Mouse (Mus musculus) right cerebral cortex, postnatal 36 days (tissue): ENCODE data around the gene Rcsd1.
A peak's percentile ranks its signal among the peaks of the same experiment; 100 is the strongest.

Experiments used
- DNase-seq, 2 experiments: peaks; one replicate each; pipeline ENCODE4 v3.0.0; 2022; ENCODE audit warnings: low spot score in 2 of 2, mixed read lengths in 1 of 2

Rcsd1 gene

GRCm38 (mm10) chr1:165628603-165629002 lies 81.0 kb downstream of the Rcsd1 start:
- no peak for DNase-seq

- no peak for DNase-seq
Observed at GRCm38 (mm10) chr1:165625896-165626295, 83.7 kb downstream of the Rcsd1 start.

DNA sequence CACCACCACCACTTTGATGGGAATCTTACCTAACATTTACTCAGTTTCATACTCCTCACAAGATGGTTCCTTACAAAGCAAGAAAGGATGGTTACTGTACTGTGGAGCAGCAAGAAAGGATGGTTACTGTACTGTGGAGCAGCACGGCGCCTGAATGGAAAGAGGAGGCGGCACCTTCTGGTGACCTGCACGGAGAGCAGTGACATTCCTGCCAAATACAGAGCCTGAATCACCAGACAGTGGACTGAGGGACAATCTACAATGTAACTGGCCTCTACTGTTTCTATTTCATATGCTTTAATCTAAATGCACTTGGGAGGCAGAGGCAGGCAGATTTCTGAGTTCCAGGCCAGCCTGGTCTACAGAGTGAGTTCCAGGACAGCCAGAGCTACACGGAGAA lies 84.5 kb downstream of the Rcsd1 start:
- DNase-seq, result no peak

GRCm38 (mm10) chr1:165618201-165618624 lies 91.3 kb downstream of the Rcsd1 start:
- DNase-seq, result peak; percentile 20 to 30

DNA sequence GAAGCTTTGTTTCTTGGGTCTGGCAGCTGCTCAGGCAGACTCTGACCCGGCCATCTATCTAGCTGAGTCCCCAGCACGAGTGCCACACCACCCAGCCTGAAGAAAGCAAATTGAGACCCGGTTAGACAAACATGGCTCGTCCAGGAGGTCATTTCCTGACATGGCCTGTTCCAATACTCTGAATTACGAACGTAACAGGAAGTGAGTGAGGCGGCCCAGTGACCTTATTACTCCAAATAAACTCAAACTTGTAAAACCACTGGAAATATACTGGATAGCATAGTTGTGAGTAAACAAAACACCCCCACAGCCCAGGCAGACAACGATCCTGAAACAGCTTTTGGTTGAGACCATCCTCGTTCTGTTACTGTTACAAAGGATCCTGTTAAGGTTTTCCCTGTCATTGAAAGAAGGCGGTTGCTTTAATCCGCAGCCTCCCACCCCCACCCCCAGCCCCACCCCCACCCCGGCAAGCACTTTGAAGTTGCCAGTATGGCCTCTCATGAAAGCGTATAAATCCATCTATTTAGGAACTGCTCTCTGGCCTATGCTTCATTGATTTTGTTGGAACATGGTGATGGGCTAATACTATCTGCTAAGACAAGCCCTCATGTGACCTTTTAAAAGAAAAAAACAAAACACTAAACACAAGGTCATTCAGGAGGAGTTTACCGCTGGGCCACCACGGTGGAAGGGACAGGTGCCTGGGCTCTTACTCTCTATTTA lies 92.2 kb downstream of the Rcsd1 start:
- DNase-seq, result no peak

DNA sequence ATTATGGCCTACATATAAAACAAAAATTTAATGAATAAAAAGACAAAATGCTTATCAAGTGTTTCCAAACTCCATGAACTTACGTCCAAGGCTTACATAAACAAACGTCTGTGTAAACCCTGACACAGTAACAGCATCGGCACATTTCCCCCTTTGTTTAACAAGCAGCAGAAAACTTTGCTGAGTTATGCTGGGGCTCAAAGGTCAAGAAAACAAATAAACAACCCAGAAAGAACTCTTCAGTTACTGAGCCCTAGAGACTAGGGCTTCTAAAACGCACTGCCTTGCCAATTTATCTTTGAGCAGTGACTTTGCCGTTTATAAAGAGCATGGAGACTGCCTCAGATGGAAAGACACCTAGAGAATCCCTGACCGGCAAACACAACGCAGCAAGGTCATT lies 92.9 kb downstream of the Rcsd1 start:
- no peak for DNase-seq

DNA sequence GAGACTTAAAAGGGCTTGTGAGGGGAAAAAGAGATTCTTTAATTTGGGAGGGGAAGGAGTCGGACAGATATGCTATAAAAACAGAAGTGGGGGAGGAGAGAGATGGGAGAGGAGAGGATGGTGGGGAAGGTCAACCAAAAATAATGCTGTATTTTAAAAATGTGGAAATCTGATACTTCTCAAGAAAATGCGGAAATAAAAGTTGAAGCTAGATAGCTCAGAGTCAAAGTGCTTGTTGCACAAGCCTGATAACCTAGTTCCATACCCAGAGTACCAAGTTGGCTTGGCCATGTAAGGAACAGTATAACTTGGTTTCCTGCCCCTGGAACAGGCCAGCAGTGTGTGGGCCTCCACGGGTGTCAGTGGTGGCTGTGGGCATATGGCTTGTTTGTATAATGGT lies 94.8 kb downstream of the Rcsd1 start:
- no peak for DNase-seq

DNA sequence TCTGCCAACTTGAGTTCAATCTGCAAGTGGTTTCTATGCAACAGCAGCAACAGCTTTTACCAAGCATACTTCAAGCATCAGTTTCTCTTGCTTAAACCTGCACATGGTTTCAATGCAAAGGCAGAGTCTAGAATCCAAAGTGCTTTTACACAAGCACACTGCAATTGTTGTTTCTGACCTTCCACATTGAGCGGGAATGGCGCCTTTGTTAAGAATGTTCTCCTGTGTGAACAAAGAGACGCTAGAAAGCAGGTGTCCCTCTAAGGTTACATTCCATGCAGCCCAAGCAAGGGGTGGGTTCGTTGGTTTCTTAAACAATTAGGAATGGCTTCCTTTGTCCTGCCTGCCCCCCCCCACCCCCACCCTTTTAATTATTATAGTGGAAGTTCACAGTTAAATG lies 95.6 kb downstream of the Rcsd1 start:
- DNase-seq, result no peak

DNA sequence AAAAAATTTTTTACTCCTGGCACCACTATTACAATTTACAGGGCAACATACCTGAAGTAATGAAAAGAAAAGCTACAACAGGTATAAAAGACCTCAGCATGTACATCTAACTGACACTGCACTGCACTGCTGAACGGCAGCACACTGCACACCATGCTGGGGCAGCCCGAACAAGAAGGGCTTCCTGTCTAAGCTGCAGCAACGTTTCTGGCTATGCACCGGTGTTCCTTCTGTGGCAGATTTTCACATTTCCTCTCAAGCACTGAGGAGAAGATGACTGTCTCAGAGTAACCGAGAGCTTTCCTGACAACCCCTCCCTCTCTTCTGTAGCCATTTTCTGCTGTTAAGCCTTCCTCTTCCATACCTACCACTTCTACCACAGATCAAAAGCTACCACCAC lies 96.8 kb downstream of the Rcsd1 start:
- DNase-seq, result no peak

DNA sequence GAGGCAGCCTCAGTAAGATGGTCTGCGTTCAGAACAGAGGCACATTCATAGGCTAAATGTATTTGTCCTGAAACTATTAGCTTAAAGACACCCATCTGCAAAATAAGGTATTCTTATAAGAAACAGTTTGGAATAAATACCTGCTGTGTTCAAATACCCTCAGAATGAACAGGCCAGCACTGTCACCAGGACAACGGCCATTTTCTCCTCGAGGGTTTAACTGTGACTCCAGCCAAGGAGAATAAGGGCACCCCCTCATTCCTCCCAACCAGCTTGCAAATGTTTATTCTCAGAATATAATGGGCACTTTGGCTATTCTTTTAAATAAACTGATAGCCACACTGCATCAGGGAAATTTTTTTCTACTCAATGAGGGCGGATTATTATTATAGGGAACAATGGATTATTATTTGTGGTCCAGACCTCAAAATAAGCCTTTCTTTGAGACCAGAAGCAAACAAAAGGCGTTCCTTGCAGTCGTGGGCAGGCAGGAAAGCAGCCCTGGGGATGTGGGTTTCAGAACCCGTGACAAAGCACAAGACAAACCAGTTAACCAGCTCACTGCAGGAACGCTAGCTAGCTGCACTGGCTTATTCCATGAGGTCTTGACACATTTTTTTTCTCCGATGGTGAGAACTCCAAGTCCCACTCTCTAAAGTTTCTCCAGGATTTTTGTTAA lies 99.1 kb downstream of the Rcsd1 start:
- no peak for DNase-seq

DNA sequence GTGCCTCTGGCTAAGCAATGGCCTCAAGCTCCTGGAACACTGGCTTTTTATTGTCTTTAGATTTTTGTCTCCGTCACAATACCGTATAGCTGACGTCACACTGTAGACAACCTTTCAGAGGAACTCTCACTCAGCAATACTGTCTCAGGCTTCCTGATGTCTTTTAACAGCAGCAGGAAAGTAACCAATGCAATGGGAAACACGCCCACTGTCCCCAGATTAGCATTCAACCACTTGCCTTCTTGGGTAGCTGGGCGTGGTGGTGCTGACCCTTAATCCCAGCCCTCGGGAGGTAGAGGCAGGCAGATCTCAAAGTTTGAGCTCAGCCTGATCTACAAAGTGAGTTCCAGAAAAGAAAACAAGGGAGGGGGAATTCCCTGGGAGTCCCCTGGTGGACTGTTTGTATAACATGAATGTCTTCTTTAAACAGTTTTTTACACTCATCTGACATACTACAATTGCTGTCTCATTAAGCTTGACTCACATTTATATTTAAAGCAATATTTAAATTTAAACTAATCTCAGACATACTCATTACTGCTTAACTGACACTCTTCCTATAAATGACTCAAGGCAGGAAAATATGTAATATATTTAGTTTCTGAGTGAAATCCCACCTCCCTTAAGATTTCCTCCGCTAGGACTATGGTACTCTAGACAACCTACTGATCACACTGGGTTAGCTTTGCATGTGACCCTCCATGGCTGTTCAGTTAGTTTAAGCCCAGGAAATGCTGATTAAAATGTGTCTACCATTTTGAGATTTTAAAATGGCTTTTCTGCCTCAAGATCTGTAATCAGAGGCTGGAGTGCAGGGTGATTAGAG lies 99.8 kb downstream of the Rcsd1 start:
- DNase-seq, result no peak

DNA sequence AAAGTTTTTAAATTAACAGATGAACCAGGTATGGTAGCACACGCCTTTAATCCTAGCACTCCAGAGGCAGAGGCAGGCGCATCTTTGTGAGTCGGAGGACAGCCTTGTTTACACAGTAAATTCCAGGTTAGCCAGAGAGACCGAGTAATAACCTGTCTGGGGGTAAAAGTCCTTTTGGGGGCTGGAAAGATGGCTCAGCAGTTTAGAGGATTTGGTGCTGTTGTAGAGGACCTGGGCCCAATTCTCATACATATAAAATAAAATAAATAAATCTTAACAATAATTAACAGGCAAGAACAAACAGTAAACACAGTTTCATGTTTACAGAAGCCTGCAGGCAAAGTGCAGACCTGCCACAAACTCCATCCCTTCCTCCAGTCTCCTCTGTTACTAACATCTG lies 100.7 kb downstream of the Rcsd1 start:
- no peak for DNase-seq

DNA sequence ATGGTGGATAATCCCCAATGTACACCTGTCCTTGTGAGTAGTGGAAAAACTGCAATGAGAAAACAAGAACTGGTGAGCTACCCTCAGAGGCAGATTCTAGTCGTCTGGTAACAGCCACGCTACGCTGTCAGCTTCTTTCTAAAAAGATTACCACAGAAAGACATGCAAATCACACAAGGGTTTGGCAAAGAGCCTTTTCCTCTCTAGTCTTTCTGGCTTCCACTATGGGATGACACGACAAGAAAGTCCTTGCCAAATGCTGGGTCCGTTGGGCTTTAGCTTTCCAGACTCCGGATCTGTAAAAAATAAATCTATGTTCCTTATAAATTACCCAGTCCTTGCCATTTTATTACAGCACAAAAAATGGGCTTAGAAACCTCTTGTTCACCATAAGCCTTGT lies 103.8 kb downstream of the Rcsd1 start:
- no peak for DNase-seq

DNA sequence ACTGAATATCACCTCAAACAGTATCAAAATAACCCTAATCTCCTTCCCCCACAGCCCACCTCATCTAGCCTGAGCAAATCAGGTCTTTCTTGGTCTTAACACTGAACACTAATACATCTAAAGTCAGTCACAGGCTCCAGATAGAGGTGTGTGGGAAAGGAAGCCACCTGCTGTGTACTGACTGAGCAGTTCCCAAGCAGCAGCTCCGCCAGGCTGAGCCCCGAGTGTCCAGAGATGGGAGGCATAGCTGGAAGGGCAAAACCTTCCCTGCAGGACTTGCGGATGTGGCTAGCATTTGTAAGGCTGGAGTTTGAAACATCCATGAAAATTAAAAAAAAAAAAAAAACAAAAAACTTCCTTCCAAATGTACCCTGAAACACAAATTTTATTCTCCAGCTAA lies 104.4 kb downstream of the Rcsd1 start:
- no peak for DNase-seq

DNA sequence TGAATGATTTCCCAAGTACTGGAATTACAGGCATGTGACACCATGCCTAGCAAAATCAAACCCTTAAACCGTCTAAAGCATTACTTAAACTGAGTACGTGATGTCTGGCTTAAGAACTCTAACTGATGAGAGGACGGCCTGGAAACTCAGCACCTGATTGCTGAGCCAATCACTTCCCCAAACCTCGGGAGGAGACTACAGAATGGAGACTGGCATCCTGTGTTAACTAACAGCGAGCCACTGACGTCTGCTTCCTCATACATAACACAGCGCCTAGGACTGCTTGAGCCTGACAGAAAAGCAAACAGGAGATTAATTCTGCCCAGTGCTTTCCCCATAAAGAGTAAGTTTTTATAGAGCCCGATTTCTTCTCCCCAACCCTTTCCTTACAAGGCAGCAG lies 105.4 kb downstream of the Rcsd1 start:
- DNase-seq, result no peak

DNA sequence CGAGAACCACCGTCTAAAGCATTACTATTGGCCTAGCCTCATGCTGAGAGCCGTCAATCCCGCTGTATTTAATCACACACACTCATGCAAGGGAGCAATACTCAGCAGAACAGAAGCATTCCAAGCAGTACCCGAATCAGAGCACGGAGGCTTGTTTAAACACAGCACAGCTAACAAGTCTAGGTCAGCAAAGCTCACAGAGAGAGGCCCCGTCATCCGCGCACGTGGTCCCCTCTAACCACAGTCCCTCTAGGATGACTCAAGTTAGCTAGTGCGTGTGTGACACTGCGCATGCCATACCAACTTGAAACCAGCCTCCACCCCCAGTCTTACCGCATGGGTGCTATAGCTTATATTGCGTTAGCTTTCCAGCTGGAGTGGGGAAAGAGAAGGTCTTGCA lies 106.3 kb downstream of the Rcsd1 start:
- no peak for DNase-seq

DNA sequence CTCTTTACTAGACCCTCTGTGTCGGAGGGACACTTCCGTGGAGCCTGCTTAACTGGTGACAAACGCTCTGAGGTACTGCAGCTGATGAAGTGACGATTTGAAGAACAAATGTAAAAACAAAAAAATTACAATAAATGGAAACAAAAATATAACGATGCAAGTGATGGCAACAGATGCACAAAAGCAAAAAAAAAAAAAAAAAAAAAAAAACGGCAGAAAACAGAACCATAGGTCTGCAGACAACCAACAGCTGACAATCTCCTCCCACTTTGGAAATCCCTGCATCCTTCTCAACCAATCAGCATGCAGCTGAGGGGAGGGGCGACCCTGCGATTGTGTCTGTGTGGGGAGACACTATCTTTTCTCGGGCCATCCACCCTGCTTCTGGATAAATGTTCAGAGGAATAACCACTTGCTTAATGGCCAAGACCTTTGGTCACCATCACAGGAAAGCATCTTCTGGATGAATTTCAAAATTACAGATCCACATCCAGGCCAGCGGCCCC lies 107.7 kb downstream of the Rcsd1 start:
- DNase-seq, result no peak
